Mouse (Mus musculus) neural tube, embryonic 12.5 days (tissue): ENCODE measurements around the gene Gadd45a. TPM values are rescaled to one million over a fixed set of nuclear protein-coding genes. Genes with fewer than 3 reads are reported as not detected.
"Not testable (repeated sequence)": the region's sequence is repeated elsewhere in the genome, so short reads cannot be mapped to it uniquely, and the experiment has no call there.

Source experiments
- ATAC-seq: fragments of 200-750 bp; cut with Nextera tagmentation; 2 replicates; pipeline ENCODE4 v1.8.0; 2017; ENCODE audit warnings: low read depth, mild to moderate bottlenecking, moderate TSS enrichment, moderate library complexity; ENCODE audit not compliant: low FRiP score
- H3K27ac ChIP-seq: fragments of 300-500 bp; sonication (generic); 2 replicates; pipeline ENCODE4 v1.5.1; 2016
- H3K27me3 ChIP-seq: fragments of 300-500 bp; sonication (generic); replicated peaks from 2 replicates; pipeline ENCODE4 v1.6.1; 2016; ENCODE audit warnings: mild to moderate bottlenecking
- H3K36me3 ChIP-seq: fragments of 300-500 bp; sonication (generic); 2 replicates; pipeline ENCODE4 v1.6.1; 2016; ENCODE audit warnings: mild to moderate bottlenecking
- H3K4me1 ChIP-seq: fragments of 300-500 bp; sonication (generic); 2 replicates; pipeline ENCODE4 v1.6.1; 2016
- H3K4me2 ChIP-seq: fragments of 300-500 bp; sonication (generic); replicated peaks from 2 replicates; pipeline ENCODE4 v1.6.1; 2016; ENCODE audit warnings: mild to moderate bottlenecking
- H3K4me3 ChIP-seq: fragments of 300-500 bp; sonication (generic); 2 replicates; pipeline ENCODE4 v1.5.1; 2016
- H3K9ac ChIP-seq: fragments of 300-500 bp; sonication (generic); 2 replicates; pipeline ENCODE4 v1.6.1; 2016; ENCODE audit warnings: mild to moderate bottlenecking
- H3K9me3 ChIP-seq: fragments of 300-500 bp; sonication (generic); 2 replicates; pipeline ENCODE4 v1.6.1; 2016; ENCODE audit warnings: mild to moderate bottlenecking
- WGBS: fragments of 180-500 bp; shearing (Covaris S2); methylation state at CpG from one replicate; pipeline ENCODE4 v1.1.7; 2016; 5-methylcytosine and 5-hydroxymethylcytosine counted together
- polyA plus RNA-seq: library from polyadenylated mRNA; unstranded; fragments of >200 nt; fragmentation: Nextera tagmentation; extraction: Ambion mirVana; gene quantifications from 2 replicates; pipeline ENCODE4 v1.2.1, GENCODE M21; 2016

The Gadd45a gene
- polyA plus RNA-seq, 1 experiment from 2014 or later = 35.6 TPM

DNA sequence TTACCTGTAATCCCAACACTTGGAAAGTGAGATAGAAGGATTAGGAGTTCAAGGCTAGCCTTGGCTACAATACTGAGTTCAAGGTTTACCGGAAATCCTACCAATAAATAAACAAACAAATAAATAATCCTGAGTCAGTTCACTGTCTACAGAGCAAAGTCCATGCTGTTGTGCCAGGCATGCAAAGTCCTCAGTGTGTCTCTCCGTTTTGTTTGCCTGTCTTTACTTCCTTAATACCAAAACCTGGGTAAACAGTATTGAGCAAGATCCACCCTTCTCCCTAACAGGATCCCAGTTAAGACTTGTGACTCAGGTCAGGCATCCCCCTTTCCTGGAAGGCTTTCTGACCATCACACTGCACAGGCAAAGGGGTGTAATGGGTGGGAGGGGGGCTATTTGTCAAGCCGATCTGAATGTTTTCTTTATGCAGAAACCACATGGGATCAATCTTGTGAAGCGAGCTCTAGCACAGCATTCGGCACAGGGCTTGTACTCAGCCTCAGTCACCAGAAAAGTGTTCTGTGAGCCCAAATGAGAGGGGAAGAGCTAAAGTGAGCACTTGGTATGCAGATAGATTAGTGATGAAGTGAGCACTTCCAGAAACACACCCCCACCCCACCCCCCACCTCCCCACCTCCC is 7.8 kb downstream of the Gadd45a start:
- Histone ChIP-seq H3K27me3 (no peaks in the 10 kb centered on the region), H3K4me2 (no peak overlapping the region), H3K36me3 (no peaks in the 10 kb centered on the region), H3K9ac (no peak overlapping the region), H3K9me3 (no peaks in the 10 kb centered on the region), H3K4me1 (peaks cover 18% of the 10 kb centered on the region), H3K4me3 (no peak overlapping the region), H3K27ac (no peak overlapping the region)
- ATAC-seq = no peak
- 38% methylated on average over 5 of the region's 5 CpGs for WGBS

DNA sequence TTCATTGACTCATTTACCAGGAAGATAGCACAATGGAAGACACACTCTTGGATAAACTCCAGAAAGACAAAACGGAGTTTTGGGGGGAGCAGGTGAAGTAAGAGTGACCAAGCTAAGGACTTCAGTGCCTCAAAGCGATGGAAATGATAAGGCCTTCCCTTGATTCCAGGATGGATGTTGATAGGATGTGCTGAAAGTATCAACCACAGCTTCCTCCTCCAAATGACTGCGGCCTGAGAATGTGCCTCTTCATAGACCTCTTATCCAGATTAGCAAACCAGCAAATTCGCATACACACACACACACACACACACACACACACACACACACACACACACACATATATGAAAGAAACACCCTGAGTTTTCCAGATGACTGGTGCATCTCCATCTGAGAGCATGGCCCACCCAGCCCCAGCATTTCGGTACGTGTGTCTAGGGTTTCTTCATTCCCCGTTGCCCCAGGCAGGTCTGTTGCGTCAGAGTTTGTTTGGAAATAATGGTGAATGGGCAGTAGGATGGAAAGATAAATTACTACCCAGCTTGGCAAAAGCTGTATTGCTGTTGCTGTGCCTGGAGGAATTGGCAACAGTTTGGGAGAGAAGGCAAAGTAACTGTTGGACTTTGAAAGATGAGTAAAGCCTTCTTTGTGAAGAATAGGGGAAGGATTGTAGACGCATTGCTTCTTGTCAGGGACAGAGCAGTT is 9.7 kb downstream of the Gadd45a start:
- Histone ChIP-seq H3K36me3 (no peaks in the 10 kb centered on the region), H3K9ac (no peak overlapping the region), H3K4me2 (no peak overlapping the region), H3K4me1 (peaks cover 14% of the 10 kb centered on the region), H3K9me3 (no peaks in the 10 kb centered on the region), H3K27ac (no peak overlapping the region), H3K27me3 (no peaks in the 10 kb centered on the region), H3K4me3 (no peak overlapping the region)
- ATAC-seq = no peak
- WGBS = 82% methylated on average over 9 of the region's 9 CpGs

DNA sequence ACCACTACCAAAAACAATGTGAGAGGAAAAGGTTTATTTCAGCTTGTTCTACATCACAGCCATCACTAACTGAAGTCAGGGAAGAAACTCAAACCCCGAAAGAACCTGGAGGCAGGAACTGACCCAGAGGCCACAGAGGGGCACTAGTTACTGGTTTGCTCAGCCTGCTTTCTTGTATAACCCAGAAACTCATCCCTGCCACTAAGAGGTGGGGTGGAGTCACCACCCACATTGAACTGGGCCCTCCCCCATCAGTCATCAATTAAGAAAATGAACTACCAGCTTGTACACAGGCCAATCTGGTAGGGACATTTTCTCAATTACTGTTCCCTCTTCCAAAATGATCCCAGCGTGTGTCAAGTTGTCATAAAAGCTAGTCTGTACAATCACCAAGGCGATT is 10.6 kb downstream of the Gadd45a start:
- Histone ChIP-seq H3K4me1 (peaks cover 14% of the 10 kb centered on the region), H3K36me3 (no peaks in the 10 kb centered on the region), H3K4me3 (no peak overlapping the region), H3K27me3 (no peaks in the 10 kb centered on the region), H3K4me2 (no peak overlapping the region), H3K9ac (no peak overlapping the region), H3K9me3 (no peaks in the 10 kb centered on the region), H3K27ac (no peak overlapping the region)
- 73% methylated on average over 3 of the region's 3 CpGs for WGBS
- no peak for ATAC-seq

DNA sequence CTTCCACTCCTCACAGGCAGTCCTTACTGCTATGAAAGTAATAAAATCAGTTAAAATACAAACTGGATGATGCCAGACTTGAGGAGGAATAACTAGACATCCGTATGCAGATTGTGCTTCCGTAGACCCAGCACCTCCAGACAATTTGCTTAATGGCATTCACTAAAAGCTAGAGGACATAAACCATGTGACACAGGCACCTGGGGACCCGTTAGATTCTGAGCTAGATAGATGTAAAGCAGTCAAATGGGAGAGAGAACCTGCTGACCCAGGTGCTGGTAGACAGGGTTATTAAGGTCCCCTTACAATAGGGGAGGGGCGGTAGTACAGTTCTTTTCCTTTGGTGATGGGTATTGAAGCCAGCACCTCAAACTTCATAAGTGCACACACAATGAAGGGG is 13.5 kb downstream of the Gadd45a start:
- H3K4me3 ChIP-seq = no peak overlapping the region
- H3K9ac ChIP-seq = no peak overlapping the region
- H3K27me3 ChIP-seq = no peaks in the 10 kb centered on the region
- no peaks in the 10 kb centered on the region for H3K9me3 ChIP-seq
- H3K4me1 ChIP-seq = no peaks in the 10 kb centered on the region
- WGBS = 65% methylated on average over 4 of the region's 4 CpGs
- H3K36me3 ChIP-seq = no peaks in the 10 kb centered on the region
- H3K4me2 ChIP-seq = no peak overlapping the region
- peak; percentile 55; the same call in 1 of the 2 replicates for ATAC-seq
- no peak overlapping the region for H3K27ac ChIP-seq

DNA sequence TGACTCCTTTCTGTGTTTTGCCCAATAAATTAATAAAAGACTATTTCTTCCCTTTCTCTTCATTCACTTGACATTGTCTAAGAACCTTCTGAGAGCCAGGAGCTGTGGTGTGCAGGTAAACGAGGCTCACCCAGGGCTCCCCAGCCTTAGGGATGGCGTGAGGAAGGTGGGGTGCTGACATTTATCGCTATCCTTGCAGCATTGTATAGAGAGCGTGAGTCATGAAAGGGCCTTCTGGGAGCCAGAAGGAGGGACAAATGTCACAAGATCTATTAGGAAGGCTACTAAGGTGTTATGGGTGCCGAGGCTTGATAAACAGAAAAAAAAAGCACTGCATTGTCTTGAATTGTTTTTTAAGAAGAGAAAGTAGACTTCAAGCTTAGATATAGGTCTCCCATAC is 15.9 kb downstream of the Gadd45a start:
- Histone ChIP-seq H3K27me3 (no peaks in the 10 kb centered on the region), H3K4me3 (no peak overlapping the region), H3K27ac (no peak overlapping the region), H3K9ac (no peak overlapping the region), H3K9me3 (no peaks in the 10 kb centered on the region), H3K4me2 (no peak overlapping the region), H3K4me1 (no peaks in the 10 kb centered on the region), H3K36me3 (no peaks in the 10 kb centered on the region)
- ATAC-seq = no peak
- WGBS = 83% methylated on average over 5 of the region's 5 CpGs

DNA sequence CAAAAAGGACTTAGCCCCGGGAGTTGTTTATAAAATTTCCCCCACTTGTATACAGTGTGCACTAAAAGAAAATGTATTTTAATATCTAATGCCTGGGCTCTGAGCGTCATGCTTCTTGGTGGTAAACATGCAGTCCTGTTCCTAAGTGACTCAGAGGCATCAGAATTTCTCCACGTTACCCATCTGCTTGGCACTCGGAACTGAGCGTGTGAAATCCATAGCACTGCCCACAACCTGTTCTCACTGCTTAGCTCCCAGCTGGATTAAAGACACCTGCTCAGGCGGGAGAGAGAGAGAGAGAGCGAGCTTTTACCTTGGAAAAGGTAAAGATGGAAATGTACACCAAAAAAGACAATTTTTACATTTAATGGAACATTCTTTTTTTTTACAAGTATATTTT is 18.3 kb downstream of the Gadd45a start:
- not testable (repeated sequence) for H3K27ac ChIP-seq, H3K4me2 ChIP-seq, ATAC-seq, H3K9ac ChIP-seq, H3K4me1 ChIP-seq, H3K4me3 ChIP-seq, H3K9me3 ChIP-seq, H3K27me3 ChIP-seq, H3K36me3 ChIP-seq
- WGBS = 89% methylated on average over 7 of the region's 7 CpGs

DNA sequence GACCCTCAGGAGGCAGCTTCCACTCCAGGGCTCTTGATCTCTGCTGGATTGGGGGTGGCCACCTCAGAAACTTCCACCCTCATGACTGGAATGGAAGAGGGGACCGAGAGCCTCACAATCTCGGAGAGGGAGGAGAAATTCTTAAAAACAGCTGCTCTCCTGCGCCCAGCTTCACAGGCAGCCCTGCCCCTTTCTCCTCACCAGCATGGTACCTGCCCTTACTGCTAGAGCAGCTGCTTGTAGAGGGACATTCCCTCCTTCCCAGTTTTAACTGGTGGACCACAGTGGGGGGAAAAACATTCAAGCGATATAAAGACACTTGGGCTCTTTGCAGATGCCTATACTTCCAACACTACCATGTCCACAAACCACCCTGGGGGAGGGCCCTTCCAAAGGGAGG is 18.9 kb downstream of the Gadd45a start:
- Histone ChIP-seq H3K4me2 (no peak overlapping the region), H3K4me3 (no peak overlapping the region), H3K27ac (no peak overlapping the region), H3K36me3 (no peaks in the 10 kb centered on the region), H3K9me3 (no peaks in the 10 kb centered on the region), H3K4me1 (no peaks in the 10 kb centered on the region), H3K27me3 (no peaks in the 10 kb centered on the region), H3K9ac (no peak overlapping the region)
- 70% methylated on average over 4 of the region's 4 CpGs for WGBS
- ATAC-seq = no peak

DNA sequence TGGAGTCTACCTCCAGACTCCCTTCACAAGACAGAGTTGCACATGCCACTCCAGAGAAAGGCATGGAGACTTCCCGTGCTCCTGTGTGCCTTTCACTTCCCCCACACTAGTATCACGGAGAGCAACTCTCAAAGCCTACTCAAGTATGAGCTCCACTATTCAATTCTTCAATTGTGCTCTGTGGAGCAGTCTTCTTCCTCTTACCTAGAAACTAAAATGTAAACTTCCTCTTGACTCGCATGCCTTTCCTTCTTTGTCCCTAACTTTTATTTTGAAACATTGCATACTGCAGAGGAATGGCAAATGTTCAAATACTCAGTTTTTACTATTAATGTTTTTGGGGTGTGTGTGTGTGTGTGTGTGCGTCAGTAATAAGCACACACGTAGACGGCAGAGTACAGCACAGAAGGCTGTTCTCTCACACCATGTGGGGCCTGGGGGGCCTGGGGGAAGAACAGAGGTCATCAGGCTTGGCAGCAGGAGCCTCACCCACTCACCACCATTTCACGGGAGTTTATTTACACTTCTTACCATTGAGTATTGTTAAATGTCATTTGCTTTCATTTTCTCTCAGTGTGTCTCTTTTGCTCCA is 20.6 kb downstream of the Gadd45a start:
- Histone ChIP-seq H3K9me3 (no peaks in the 10 kb centered on the region), H3K27ac (no peak overlapping the region), H3K4me1 (no peaks in the 10 kb centered on the region), H3K4me2 (no peak overlapping the region), H3K4me3 (no peak overlapping the region), H3K9ac (no peak overlapping the region), H3K27me3 (no peaks in the 10 kb centered on the region), H3K36me3 (no peaks in the 10 kb centered on the region)
- WGBS = 73% methylated on average over 7 of the region's 7 CpGs
- ATAC-seq = no peak

DNA sequence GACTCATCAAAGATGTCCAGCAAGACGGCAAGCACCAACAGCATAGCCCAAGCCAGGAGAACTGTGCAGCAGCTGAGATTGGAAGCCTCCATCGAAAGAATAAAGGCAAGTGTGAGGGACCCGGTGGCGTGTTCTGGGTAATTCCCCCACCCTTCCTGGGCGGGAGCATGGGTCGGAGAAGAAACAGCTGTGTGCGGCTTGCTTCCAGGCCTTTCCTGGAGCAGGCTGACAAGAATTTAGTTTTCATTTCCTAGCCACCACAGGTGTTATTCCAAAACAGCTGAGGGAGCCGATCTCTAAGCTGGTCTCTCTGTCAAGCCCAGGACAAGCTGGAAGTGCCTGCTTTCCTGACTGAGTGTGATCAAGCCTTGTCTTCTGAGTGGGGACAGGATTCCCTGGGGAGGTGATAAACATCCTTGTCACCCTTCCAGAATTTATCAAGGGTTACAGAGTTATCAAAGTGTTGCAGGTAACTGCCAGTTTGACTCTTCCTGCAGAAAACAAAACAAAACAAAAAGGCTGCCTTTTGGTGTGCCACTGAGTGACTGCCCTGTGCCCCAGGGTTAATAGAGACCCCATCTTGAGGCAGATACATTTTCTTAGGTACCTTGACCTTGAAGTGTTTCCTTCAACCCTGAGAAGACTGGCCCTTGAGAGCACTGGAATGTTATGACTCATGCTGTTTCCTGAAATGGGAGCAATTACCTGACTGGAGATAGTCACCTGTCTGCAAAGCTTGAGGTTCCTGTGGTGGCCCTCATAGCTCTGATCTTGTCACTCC is 21.3 kb downstream of the Gadd45a start:
- H3K36me3 ChIP-seq = no peaks in the 10 kb centered on the region
- H3K9ac ChIP-seq = no peak overlapping the region
- H3K4me3 ChIP-seq = no peak overlapping the region
- no peak overlapping the region for H3K4me2 ChIP-seq
- H3K9me3 ChIP-seq = no peaks in the 10 kb centered on the region
- no peak for ATAC-seq
- no peaks in the 10 kb centered on the region for H3K4me1 ChIP-seq
- H3K27ac ChIP-seq = no peak overlapping the region
- whole genome bisulfite sequencing = 82% methylated on average over 8 of the region's 8 CpGs
- H3K27me3 ChIP-seq = no peaks in the 10 kb centered on the region

DNA sequence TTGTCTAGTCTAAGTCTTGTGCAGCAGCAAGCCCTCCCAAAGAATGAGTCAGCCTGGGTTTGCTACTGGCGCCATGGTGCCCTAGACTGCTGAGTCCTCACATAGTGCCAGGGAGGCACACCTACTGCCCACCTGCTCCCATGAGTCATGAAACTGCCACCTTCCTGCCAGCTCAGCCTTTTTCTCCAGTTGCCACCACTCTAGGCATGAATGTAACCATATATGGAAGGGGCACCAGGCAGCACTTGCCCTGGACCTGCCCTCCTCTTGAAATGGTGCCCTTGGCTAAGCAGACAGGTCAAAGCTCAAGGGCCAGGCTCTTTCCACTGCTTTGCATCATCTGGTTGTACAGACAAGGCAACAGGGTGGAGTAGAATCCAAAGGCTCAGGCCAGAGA is 22.6 kb downstream of the Gadd45a start:
- Histone ChIP-seq H3K9ac (no peak overlapping the region), H3K4me1 (no peaks in the 10 kb centered on the region), H3K27ac (no peak overlapping the region), H3K4me2 (no peak overlapping the region), H3K4me3 (no peak overlapping the region), H3K9me3 (no peaks in the 10 kb centered on the region), H3K36me3 (no peaks in the 10 kb centered on the region), H3K27me3 (no peaks in the 10 kb centered on the region)
- no peak for ATAC-seq
- WGBS = 100% methylated on average over 1 of the region's 1 CpGs

DNA sequence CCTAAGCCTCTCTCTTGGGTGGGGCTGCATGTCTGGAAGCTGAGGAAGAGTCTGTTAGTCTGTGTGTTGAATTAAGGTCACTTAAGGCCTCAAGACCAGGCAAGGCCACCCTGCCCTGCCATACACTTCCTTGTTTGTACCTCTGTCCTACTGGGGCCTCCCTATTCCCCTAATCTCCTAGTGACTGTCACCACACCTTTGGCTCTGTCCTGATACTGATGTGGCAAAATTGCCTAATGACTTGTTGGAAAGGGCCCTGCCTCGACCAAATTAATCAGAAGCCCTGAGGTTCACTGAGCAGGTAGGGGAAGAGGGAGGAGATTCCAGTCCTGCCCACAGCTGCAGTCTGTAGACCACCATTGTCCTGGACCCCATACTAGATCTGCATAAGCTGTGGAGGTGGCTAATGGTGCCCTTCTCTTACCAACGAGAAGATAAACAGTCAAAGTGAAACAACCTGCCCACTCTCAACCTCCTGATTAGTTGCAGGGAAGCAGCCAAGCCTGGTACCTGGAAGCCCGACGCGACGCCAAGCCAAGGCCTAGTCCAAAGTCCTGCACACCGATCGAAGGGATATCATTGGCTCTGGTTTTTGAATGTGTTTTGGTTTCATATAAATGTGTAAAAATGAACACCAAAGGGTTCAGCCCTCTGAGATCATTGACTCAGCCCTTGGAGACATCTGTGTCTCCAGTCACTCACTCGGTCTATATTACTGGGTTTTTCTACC is 23.1 kb downstream of the Gadd45a start:
- Histone ChIP-seq H3K27me3 (no peaks in the 10 kb centered on the region), H3K27ac (no peak overlapping the region), H3K9me3 (no peaks in the 10 kb centered on the region), H3K4me2 (no peak overlapping the region), H3K4me1 (no peaks in the 10 kb centered on the region), H3K4me3 (no peak overlapping the region), H3K9ac (no peak overlapping the region), H3K36me3 (no peaks in the 10 kb centered on the region)
- 92% methylated on average over 9 of the region's 9 CpGs for WGBS
- no peak for ATAC-seq
